Mouse (Mus musculus) MEL (cell line): ENCODE measurements at regions not wholly inside any gene's neighbourhood (a gene's known extent, or its start where the extent isn't known, plus 50 kb on each side); places are given as distances from the start of the nearest gene placed in this dataset.

ENCODE experiments used
- DNase-seq: peaks from one replicate; pipeline ENCODE4 v3.0.0; 2011; ENCODE audit warnings: low read depth, low spot score
- H3K27ac ChIP-seq: 2 replicates; pipeline ENCODE4 v1.5.1; 2012; ENCODE audit warnings: low read depth, mild to moderate bottlenecking, control low read depth, low read length, moderate library complexity; ENCODE audit not compliant: control insufficient read depth
- H3K27me3 ChIP-seq, 2 experiments: fragments of 150-350 bp in 1 of 2; sonication (generic) in 1 of 2; 2 replicates each; pipeline ENCODE4 v1.6.1; 2012; ENCODE audit warnings: low read length in 2 of 2, mild to moderate bottlenecking in 2 of 2, improper control_type of control experiment in 1 of 2, moderate library complexity in 1 of 2; ENCODE audit not compliant: insufficient read depth in 2 of 2, control insufficient read depth in 1 of 2
- H3K36me3 ChIP-seq, 2 experiments: 2 replicates each; pipeline ENCODE4 v1.6.1; 2012 to 2014; ENCODE audit warnings: low read length in 2 of 2, improper control_type of control experiment in 1 of 2, inconsistent platforms in 1 of 2, mild to moderate bottlenecking in 1 of 2; ENCODE audit not compliant: insufficient read depth in 2 of 2, control insufficient read depth in 1 of 2
- H3K4me1 ChIP-seq, 2 experiments: fragments of 150-350 bp in 1 of 2; sonication (generic) in 1 of 2; 2 replicates each; pipeline ENCODE4 v1.6.1; 2012; ENCODE audit warnings: low read length in 2 of 2, improper control_type of control experiment in 1 of 2, mild to moderate bottlenecking in 1 of 2; ENCODE audit not compliant: insufficient read depth in 2 of 2, control insufficient read depth in 1 of 2
- H3K4me3 ChIP-seq, 2 experiments: fragments of 150-350 bp in 1 of 2; sonication (generic) in 1 of 2; 2 replicates each; pipeline ENCODE4 v1.5.1; 2012; ENCODE audit warnings: low read depth in 2 of 2, low read length in 2 of 2, mild to moderate bottlenecking in 2 of 2, moderate library complexity in 2 of 2, control low read depth in 1 of 2, improper control_type of control experiment in 1 of 2; ENCODE audit not compliant: control insufficient read depth in 1 of 2, insufficient read depth in 1 of 2
- H3K79me2 ChIP-seq: 2 replicates; pipeline ENCODE4 v1.6.1; 2012; ENCODE audit warnings: mild to moderate bottlenecking, low read length, moderate library complexity; ENCODE audit not compliant: control insufficient read depth, poor library complexity, insufficient read depth
- H3K9ac ChIP-seq: 2 replicates; pipeline ENCODE4 v1.6.1; 2012; ENCODE audit warnings: low read depth, mild to moderate bottlenecking, control low read depth, low read length, moderate library complexity; ENCODE audit not compliant: control insufficient read depth, poor library complexity, severe bottlenecking
- H3K9me3 ChIP-seq: fragments of 150-350 bp; sonication (generic); replicated peaks from 2 replicates; pipeline ENCODE4 v1.6.1; 2012; ENCODE audit warnings: mild to moderate bottlenecking, low read length, improper control_type of control experiment, moderate library complexity; ENCODE audit not compliant: insufficient read depth
- BHLHE40 ChIP-seq: IDR thresholded peaks from 2 replicates; pipeline ENCODE4 v1.6.1; 2012; ENCODE audit warnings: low read depth, mild to moderate bottlenecking, inconsistent platforms, low read length, improper control_type of control experiment, borderline replicate concordance
- CTCF ChIP-seq, 3 experiments: IDR thresholded peaks in 2 of 3; conservative IDR thresholded peaks in 1 of 3; 2 replicates each; pipeline ENCODE4 v1.5.1; 2011 to 2012; ENCODE audit warnings: low read length in 3 of 3, low read depth in 2 of 3, mild to moderate bottlenecking in 2 of 3, improper control_type of control experiment in 1 of 3, inconsistent platforms in 1 of 3, mixed read lengths in 1 of 3, moderate library complexity in 1 of 3; ENCODE audit not compliant: control insufficient read depth in 1 of 3, insufficient read depth in 1 of 3, poor library complexity in 1 of 3, severe bottlenecking in 1 of 3
- ELF1 ChIP-seq: IDR thresholded peaks from 2 replicates; pipeline ENCODE4 v1.6.1; 2014; ENCODE audit warnings: low read depth, mild to moderate bottlenecking, inconsistent platforms, low read length, improper control_type of control experiment, moderate library complexity
- EP300 ChIP-seq, 2 experiments: IDR thresholded peaks; 2 replicates each; pipeline ENCODE4 v1.6.1; 2011; ENCODE audit warnings: improper control_type of control experiment in 2 of 2, low read length in 2 of 2, low read depth in 1 of 2, mild to moderate bottlenecking in 1 of 2
- GABPA ChIP-seq: IDR thresholded peaks from 2 replicates; pipeline ENCODE4 v1.6.1; 2012; ENCODE audit warnings: low read depth, mild to moderate bottlenecking, inconsistent platforms, low read length, improper control_type of control experiment, moderate library complexity
- GATA1 ChIP-seq: IDR thresholded peaks from 2 replicates; pipeline ENCODE4 v1.6.1; 2011; ENCODE audit warnings: low read depth, low read length, improper control_type of control experiment
- MXI1 ChIP-seq: IDR thresholded peaks from 2 replicates; pipeline ENCODE4 v1.6.1; 2011; ENCODE audit warnings: mild to moderate bottlenecking, low read depth, low read length, improper control_type of control experiment
- MYB ChIP-seq: IDR thresholded peaks from 2 replicates; pipeline ENCODE4 v1.6.1; 2011; ENCODE audit warnings: mild to moderate bottlenecking, low read depth, low read length, improper control_type of control experiment
- NELFE ChIP-seq: IDR thresholded peaks from 2 replicates; pipeline ENCODE4 v1.6.1; 2011; ENCODE audit warnings: low read depth, low read length, improper control_type of control experiment
- RAD21 ChIP-seq: IDR thresholded peaks from 2 replicates; pipeline ENCODE4 v1.6.1; 2011; ENCODE audit warnings: mild to moderate bottlenecking, low read depth, low read length, improper control_type of control experiment
- RCOR1 ChIP-seq: IDR thresholded peaks from 2 replicates; pipeline ENCODE4 v1.6.1; 2012; ENCODE audit warnings: low read depth, mild to moderate bottlenecking, inconsistent platforms, low read length, improper control_type of control experiment
- SIN3A ChIP-seq: IDR thresholded peaks from 2 replicates; pipeline ENCODE4 v1.6.1; 2012; ENCODE audit warnings: low read length, improper control_type of control experiment, inconsistent platforms
- SMC3 ChIP-seq: IDR thresholded peaks from 2 replicates; pipeline ENCODE4 v1.6.1; 2011; ENCODE audit warnings: low read depth, low read length, improper control_type of control experiment
- TAL1 ChIP-seq: IDR thresholded peaks from 2 replicates; pipeline ENCODE4 v1.6.1; 2012; ENCODE audit warnings: mild to moderate bottlenecking, inconsistent platforms, low read length, moderate library complexity, mixed read lengths
- TBP ChIP-seq: IDR thresholded peaks from 2 replicates; pipeline ENCODE4 v1.8.0; 2011; ENCODE audit warnings: low read depth, low read length, improper control_type of control experiment
- USF1 ChIP-seq: IDR thresholded peaks from 2 replicates; pipeline ENCODE4 v1.6.1; 2014; ENCODE audit warnings: low read depth, mild to moderate bottlenecking, inconsistent platforms, low read length, improper control_type of control experiment, moderate library complexity
- USF2 ChIP-seq, 2 experiments: IDR thresholded peaks; 2 replicates each; pipeline ENCODE4 v1.6.1; 2011 to 2012; ENCODE audit warnings: improper control_type of control experiment in 2 of 2, low read length in 2 of 2, borderline replicate concordance in 1 of 2, inconsistent platforms in 1 of 2, low read depth in 1 of 2, mild to moderate bottlenecking in 1 of 2; ENCODE audit not compliant: insufficient read depth in 1 of 2
- ZC3H11A ChIP-seq: IDR thresholded peaks from 2 replicates; pipeline ENCODE4 v1.6.1; 2012; ENCODE audit warnings: low read depth, mild to moderate bottlenecking, inconsistent platforms, low read length, improper control_type of control experiment
- ZMIZ1 ChIP-seq: IDR thresholded peaks from 2 replicates; pipeline ENCODE4 v1.6.1; 2012; ENCODE audit warnings: low read depth, mild to moderate bottlenecking, inconsistent platforms, low read length, improper control_type of control experiment, moderate library complexity
- ZNF384 ChIP-seq: IDR thresholded peaks from 2 replicates; pipeline ENCODE4 v1.6.1; 2012; ENCODE audit warnings: low read depth, mild to moderate bottlenecking, inconsistent platforms, low read length, improper control_type of control experiment

DNA sequence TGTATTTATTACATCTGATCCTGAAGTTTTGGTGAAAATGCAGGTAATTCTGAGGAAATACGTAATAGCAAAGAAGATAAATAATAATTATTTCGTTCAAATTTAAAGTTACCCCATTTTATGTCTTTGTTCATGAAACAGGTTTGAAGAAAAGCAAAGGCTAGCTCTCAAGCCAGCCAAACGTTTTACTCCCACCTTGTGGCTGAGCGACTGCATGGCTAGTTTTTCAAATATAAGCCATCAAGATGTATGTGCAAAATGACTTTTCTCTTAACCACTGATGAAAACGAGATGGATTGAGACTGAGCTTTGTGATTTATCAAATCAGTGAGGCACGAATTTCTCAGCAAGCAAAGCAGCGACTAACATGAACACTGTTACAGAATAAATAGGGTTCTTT lies 736.5 kb upstream of the Foxg1 start:
- Histone ChIP-seq H3K27me3 (no peaks in the 10 kb centered on the region), H3K4me1 (no peaks in the 10 kb centered on the region), H3K36me3 (no peaks in the 10 kb centered on the region; a peak in 1 of 4 replicates), H3K79me2 (no peaks in the 10 kb centered on the region), H3K9ac (no peak overlapping the region), H3K27ac (no peak overlapping the region), H3K4me3 (no peak overlapping the region)
- DNase-seq, result peak; percentile 29
- TF ChIP-seq TBP (no peak), GABPA (no peak), USF1 (no peak), ZC3H11A (peak; percentile 42), SIN3A (no peak), MYB (no peak), USF2 (IDR thresholded peaks at IDR 0.05; ENCODE audit: borderline replicate concordance in 1 of 2, insufficient read depth in 1 of 2, low read depth in 1 of 2, low read length in 2 of 2) (no peak), ELF1 (no peak), EP300 (IDR thresholded peaks at IDR 0.05; ENCODE audit: low read depth in 1 of 2, low read length in 2 of 2) (no peak), TAL1 (no peak), SMC3 (peak; percentile 60), NELFE (no peak), RAD21 (peak; percentile 62), ZNF384 (no peak), GATA1 (no peak), CTCF (IDR thresholded peaks at IDR 0.05 in 2 of 3, conservative IDR thresholded peaks at IDR 0.05 in 1 of 3; ENCODE audit: control insufficient read depth in 1 of 3, insufficient read depth in 1 of 3, low read depth in 2 of 3, low read length in 3 of 3, poor library complexity in 1 of 3, severe bottlenecking in 1 of 3) (peak; percentile 10 to 49 (median 34); a peak in 4 of 6 replicates)
- TF ChIP-seq, all 39 proteins: peak for 4
- no peaks in the 10 kb centered on the region for H3K9me3 ChIP-seq

DNA sequence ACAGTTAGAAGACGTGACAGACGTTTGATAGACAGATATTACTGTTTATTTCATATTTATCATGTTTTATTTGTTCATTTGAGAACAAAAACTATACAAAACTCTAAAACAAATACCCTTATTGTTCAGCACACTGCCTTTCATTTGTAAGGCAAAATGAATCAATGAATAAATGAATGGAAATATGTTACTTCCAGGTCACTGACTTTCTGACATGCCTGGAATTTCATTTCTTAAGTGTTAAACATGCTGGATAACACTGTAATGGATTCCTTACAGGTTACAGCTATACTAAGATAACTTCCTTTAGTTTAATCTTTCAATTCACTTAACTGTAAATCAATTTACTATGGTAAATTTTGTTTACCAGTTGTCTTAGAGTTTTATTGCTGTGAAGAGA lies 707.3 kb upstream of the Foxg1 start:
- H3K79me2 ChIP-seq, result no peaks in the 10 kb centered on the region
- TF ChIP-seq SIN3A (no peak), GATA1 (no peak), EP300 (IDR thresholded peaks at IDR 0.05; ENCODE audit: low read depth in 1 of 2, low read length in 2 of 2) (no peak), BHLHE40 (no peak), TAL1 (no peak), TBP (no peak), MXI1 (no peak), RCOR1 (no peak), ZMIZ1 (no peak)

More for the DNA sequence above, 707.3 kb upstream of the Foxg1 start:
- DNase-seq, result no peak
- Histone ChIP-seq H3K36me3 (no peaks in the 10 kb centered on the region), H3K27ac (no peak overlapping the region), H3K9ac (no peak overlapping the region), H3K4me3 (no peak overlapping the region), H3K4me1 (no peaks in the 10 kb centered on the region), H3K27me3 (no peaks in the 10 kb centered on the region), H3K9me3 (no peaks in the 10 kb centered on the region)
